Mouse (Mus musculus) liver, embryonic 14.5 days (tissue): ENCODE measurements around the gene Ryr1. TPM values are rescaled to one million over a fixed set of nuclear protein-coding genes. Genes with fewer than 3 reads are reported as not detected.

Experiments
- ATAC-seq: fragments of 200-750 bp; cut with Nextera tagmentation; 2 replicates; pipeline ENCODE4 v1.8.0; 2017; ENCODE audit warnings: moderate number of reproducible peaks, mild to moderate bottlenecking, moderate library complexity; ENCODE audit not compliant: insufficient read depth
- DNase-seq, 3 experiments: peaks; one replicate each; pipeline ENCODE4 v3.0.0-alpha.2; 2012 to 2013; ENCODE audit warnings: low read depth in 3 of 3, low spot score in 3 of 3
- H3K27ac ChIP-seq: fragments of 300-500 bp; sonication (generic); 2 replicates; pipeline ENCODE4 v1.5.1; 2014; ENCODE audit warnings: moderate library complexity, mild to moderate bottlenecking, control low read depth, inconsistent platforms
- H3K27me3 ChIP-seq: fragments of 300-500 bp; sonication (generic); 2 replicates; pipeline ENCODE4 v1.6.1; 2014; ENCODE audit warnings: mild to moderate bottlenecking, low read length, moderate library complexity; ENCODE audit not compliant: control insufficient read depth, insufficient read depth
- H3K36me3 ChIP-seq: fragments of 300-500 bp; sonication (generic); replicated peaks from 2 replicates; pipeline ENCODE4 v1.6.1; 2014; ENCODE audit warnings: low read depth; ENCODE audit not compliant: control insufficient read depth, insufficient read depth
- H3K4me1 ChIP-seq, 2 experiments: fragments of 200-500 bp in 1 of 2; fragments of 300-500 bp in 1 of 2; sonication (generic) in 1 of 2; replicated peaks; 2 replicates each; pipeline ENCODE4 v1.6.1; 2012 to 2014; ENCODE audit warnings: antibody characterized with exemption in 1 of 2, inconsistent platforms in 1 of 2, low read length in 1 of 2; ENCODE audit not compliant: control insufficient read depth in 2 of 2, insufficient read depth in 2 of 2
- H3K4me2 ChIP-seq: fragments of 300-500 bp; sonication (generic); 2 replicates; pipeline ENCODE4 v1.6.1; 2014; ENCODE audit warnings: low read depth, mild to moderate bottlenecking, control low read depth, moderate library complexity
- H3K4me3 ChIP-seq, 2 experiments: fragments of 200-500 bp in 1 of 2; fragments of 300-500 bp in 1 of 2; sonication (generic) in 1 of 2; 2 replicates each; pipeline ENCODE4 v1.5.1; 2012 to 2014; ENCODE audit warnings: low read depth in 2 of 2, low read length in 2 of 2, mild to moderate bottlenecking in 2 of 2, control low read depth in 1 of 2, inconsistent platforms in 1 of 2, moderate library complexity in 1 of 2; ENCODE audit not compliant: insufficient read depth in 1 of 2
- H3K9ac ChIP-seq: fragments of 300-500 bp; sonication (generic); replicated peaks from 2 replicates; pipeline ENCODE4 v1.6.1; 2014; ENCODE audit warnings: mild to moderate bottlenecking, control low read depth, moderate library complexity
- H3K9me3 ChIP-seq: fragments of 300-500 bp; sonication (generic); 2 replicates; pipeline ENCODE4 v1.6.1; 2016; ENCODE audit warnings: low read length, mixed read lengths; ENCODE audit not compliant: control insufficient read depth
- CTCF ChIP-seq: IDR thresholded peaks from 2 replicates; pipeline ENCODE4 v1.5.1; 2016; ENCODE audit warnings: antibody characterized with exemption, low read depth, control low read depth
- EP300 ChIP-seq: IDR thresholded peaks from 2 replicates; pipeline ENCODE4 v1.6.1; 2016; ENCODE audit warnings: antibody characterized with exemption, low read depth
- WGBS: fragments of 180-500 bp; shearing (Covaris S2); extraction: QIAGEN DNeasy Blood & Tissue Kit; methylation state at CpG from one replicate; pipeline ENCODE4 v1.1.7; 2014; ENCODE audit not compliant: insufficient replicate concordance; 5-methylcytosine and 5-hydroxymethylcytosine counted together
- polyA plus RNA-seq, 2 experiments: library from polyadenylated mRNA; depleted of rRNA in 1 of 2; stranded (reverse) in 1 of 2; unstranded in 1 of 2; fragments of >200 nt; fragmentation: Nextera tagmentation in 1 of 2; extraction: Ambion mirVana in 1 of 2; gene quantifications; 2 replicates each; pipeline versions ENCODE4 v1.2.1 to v1.2.3; 2012 to 2014

Ryr1 gene
- polyA plus RNA-seq, 2 experiments: 0.06 to 0.08 TPM

GRCm38 (mm10) chr7:29041194-29041593, 83.8 kb downstream of the Ryr1 start:
- TF ChIP-seq CTCF (peak; percentile 60), EP300 (no peak)
- Histone ChIP-seq H3K27ac (no peak overlapping the region), H3K36me3 (no peaks in the 10 kb centered on the region), H3K27me3 (no peaks in the 10 kb centered on the region), H3K9ac (no peak overlapping the region), H3K9me3 (no peaks in the 10 kb centered on the region), H3K4me2 (no peak overlapping the region), H3K4me1 (peaks cover 3 to 8% of the 10 kb centered on the region in 2 experiments), H3K4me3 (no peak overlapping the region)
- no peak for ATAC-seq
- no peak for DNase-seq
- 77% methylated on average over 5 of the region's 5 CpGs for WGBS

GRCm38 (mm10) chr7:29039985-29040661, 84.9 kb downstream of the Ryr1 start:
- no peak for TF ChIP-seq CTCF
- TF ChIP-seq EP300: no peak
- Histone ChIP-seq H3K4me3 (peak overlapping the region; percentile 54 to 76), H3K4me2 (peak overlapping the region; percentile 79), H3K9ac (peak overlapping the region; percentile 62), H3K36me3 (no peaks in the 10 kb centered on the region), H3K27ac (no peak overlapping the region), H3K27me3 (no peaks in the 10 kb centered on the region), H3K9me3 (no peaks in the 10 kb centered on the region), H3K4me1 (peaks cover 3 to 8% of the 10 kb centered on the region in 2 experiments)
- DNase-seq (no peak), ATAC-seq (peak; percentile 55)
- WGBS: 2% methylated on average over 26 of the region's 26 CpGs

GRCm38 (mm10) chr7:29039604-29039984, 85.4 kb downstream of the Ryr1 start:
- TF ChIP-seq CTCF (peak; percentile 88), EP300 (no peak)
- Histone ChIP-seq H3K4me3 (peak overlapping the region; percentile 54 to 76), H3K9me3 (no peaks in the 10 kb centered on the region), H3K4me1 (peaks cover 3 to 8% of the 10 kb centered on the region in 2 experiments), H3K9ac (peak overlapping the region; percentile 62), H3K36me3 (no peaks in the 10 kb centered on the region), H3K4me2 (peak overlapping the region; percentile 79), H3K27ac (no peak overlapping the region), H3K27me3 (no peaks in the 10 kb centered on the region)
- ATAC-seq (peak; percentile 65), DNase-seq (peak; percentile 78 to 84 (median 80))
- under 1% methylated on average over 11 of the region's 11 CpGs for WGBS

GRCm38 (mm10) chr7:29037261-29037660, 87.7 kb downstream of the Ryr1 start:
- Histone ChIP-seq H3K4me2 (no peak overlapping the region), H3K27ac (no peak overlapping the region), H3K4me1 (peaks cover 3 to 5% of the 10 kb centered on the region in 2 experiments; a peak in 3 of 4 replicates), H3K9ac (no peak overlapping the region), H3K36me3 (no peaks in the 10 kb centered on the region), H3K9me3 (no peaks in the 10 kb centered on the region), H3K4me3 (no peak overlapping the region), H3K27me3 (no peaks in the 10 kb centered on the region)
- DNase-seq (no peak), ATAC-seq (no peak)
- peak; percentile 52 for TF ChIP-seq CTCF
- no peak for TF ChIP-seq EP300
- WGBS: 63% methylated on average over 6 of the region's 6 CpGs

GRCm38 (mm10) chr7:29032685-29033084, 92.3 kb downstream of the Ryr1 start:
- DNase-seq: no peak

More at GRCm38 (mm10) chr7:29032685-29033084, 92.3 kb downstream of the Ryr1 start:
- H3K4me2 ChIP-seq: no peak overlapping the region
- no peaks in the 10 kb centered on the region for H3K9me3 ChIP-seq
- no peak for TF ChIP-seq EP300
- peak; percentile 74 for TF ChIP-seq CTCF
- 78% methylated on average over 5 of the region's 5 CpGs for WGBS
- no peak for ATAC-seq
- no peak overlapping the region for H3K27ac ChIP-seq
- no peaks in the 10 kb centered on the region for H3K36me3 ChIP-seq
- peaks cover 16 to 26% of the 10 kb centered on the region in 2 experiments for H3K4me1 ChIP-seq
- no peak overlapping the region for H3K9ac ChIP-seq
- H3K4me3 ChIP-seq: no peak overlapping the region
- H3K27me3 ChIP-seq: no peaks in the 10 kb centered on the region
